Mouse (Mus musculus) retina, postnatal 1 day (tissue): ENCODE data around the gene Olfr826.
"Not testable (repeated sequence)": the region's sequence is repeated elsewhere in the genome, so short reads cannot be mapped to it uniquely, and the experiment has no call there.

ENCODE experiments used
- DNase-seq: peaks from one replicate; pipeline ENCODE4 v3.0.0-alpha.2; 2012

Olfr826 gene

GRCm38 (mm10) chr10:130184086-130184485, at the start of gene Olfr826:
TSS of gene Olfr826 (minus strand) at chr10:130184186.
- no peak for DNase-seq

- DNase-seq = no peak
Measured at GRCm38 (mm10) chr10:130232117-130232516, 48.1 kb upstream of the Olfr826 start.

GRCm38 (mm10) chr10:130229584-130229983, 45.6 kb upstream of the Olfr826 start:
- peak; percentile 68 for DNase-seq

- peak; percentile 82 for DNase-seq
Measured at GRCm38 (mm10) chr10:130228246-130228645, 44.3 kb upstream of the Olfr826 start.

- DNase-seq = no peak
Measured at GRCm38 (mm10) chr10:130225034-130225433, 41.0 kb upstream of the Olfr826 start.

GRCm38 (mm10) chr10:130214303-130214702, 30.3 kb upstream of the Olfr826 start, which contains the start of gene Olfr827:
TSS of gene Olfr827 (minus strand) at chr10:130214403.
- no peak for DNase-seq

- no peak for DNase-seq
Measured at GRCm38 (mm10) chr10:130166666-130167065, 17.3 kb downstream of the Olfr826 start, which contains the start of gene Olfr825. TSS of gene Olfr825 (minus strand) at chr10:130166766.

- no peak for DNase-seq
Measured at GRCm38 (mm10) chr10:130165196-130165595, 18.8 kb downstream of the Olfr826 start.

- DNase-seq = no peak
Measured at GRCm38 (mm10) chr10:130144121-130144520, 39.9 kb downstream of the Olfr826 start.

GRCm38 (mm10) chr10:130142481-130142880, 41.5 kb downstream of the Olfr826 start:
- DNase-seq = not testable (repeated sequence)

- no peak for DNase-seq
Measured at GRCm38 (mm10) chr10:130134811-130135210, 49.2 kb downstream of the Olfr826 start.

GRCm38 (mm10) chr10:130129900-130130299, 54.1 kb downstream of the Olfr826 start, which contains the start of gene Olfr824:
TSS of gene Olfr824 (minus strand) at chr10:130130000.
- not testable (repeated sequence) for DNase-seq
